Mouse (Mus musculus) adrenal gland, adult 8-10 months (tissue): ENCODE measurements around the gene Ehf. TPM values are rescaled to one million over a fixed set of nuclear protein-coding genes. Genes with fewer than 3 reads are reported as not detected.

Experiments
- DNase-seq: peaks from one replicate; pipeline ENCODE4 v3.0.0; 2022
- total RNA-seq, 4 experiments: library from RNA; stranded (reverse); gene quantifications; 2 replicates each; pipeline ENCODE4 v1.2.4; 2022

Ehf gene
- total RNA-seq, 4 experiments from 2014 or later = 0.35 to 0.84 TPM; not detected in 2

DNA sequence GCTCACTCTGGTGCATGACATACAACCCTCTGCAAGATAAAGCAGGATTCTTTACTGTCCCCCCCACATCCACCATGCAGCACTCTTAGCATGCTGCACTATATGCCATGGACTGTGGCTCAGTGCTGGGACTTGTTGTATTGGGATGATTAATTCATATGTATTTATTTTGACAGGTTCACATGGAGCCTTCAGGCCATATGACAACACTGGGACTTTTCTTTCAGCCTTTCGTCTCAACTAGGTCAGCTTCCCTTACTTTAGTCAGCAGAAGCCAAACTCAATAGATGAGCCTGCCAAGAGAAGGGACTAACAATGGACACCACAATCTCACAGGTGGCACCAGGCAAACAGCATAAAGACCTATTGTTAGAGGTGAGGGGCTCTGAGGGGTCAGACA lies 89.5 kb downstream of the Ehf start:
- no peak for DNase-seq

Other genes starting within 250 kb of the Ehf start
- 100 to 1,000 TPM in 2 of 4 experiments, 10 to 100 TPM in 2; 64.2 to 136 (median 95.8) TPM for gene Pdhx, start 229.8 kb downstream of the Ehf start, total RNA-seq
- 10 to 100 TPM; 31.6 to 49.1 (median 41.3) TPM for gene Apip, start 229.6 kb downstream of the Ehf start, total RNA-seq
- not detected for gene Elf5, start 108.4 kb upstream of the Ehf start, total RNA-seq
- gene Cat, start 181.9 kb upstream of the Ehf start, total RNA-seq = 100 to 1,000 TPM; 149 to 361 (median 282) TPM